Mouse (Mus musculus): ENCODE data around the gene BC048562. TPM values are rescaled to one million over a fixed set of nuclear protein-coding genes. Genes with fewer than 3 reads are reported as not detected.
A peak's percentile ranks its signal among the peaks of the same experiment; 100 is the strongest.

Gene BC048562
- total and polyA plus RNA-seq, 3 experiments, result not detected

- Histone ChIP-seq H3K27me3 (ENCODE audit: control insufficient read depth in 1 of 2, insufficient read depth in 2 of 2, low read length in 2 of 2) (no peaks in the 10 kb centered on the region), H3K9ac (ENCODE audit: control insufficient read depth, low read depth, low read length, poor library complexity, severe bottlenecking) (peak within 1 kb of the TSS; percentile 86), H3K9me3 (replicated peaks; ENCODE audit: insufficient read depth, low read length) (no peaks in the 10 kb centered on the region), H3K36me3 (ENCODE audit: control insufficient read depth in 1 of 2, insufficient read depth in 2 of 2, low read length in 2 of 2) (peaks cover 0 to 27% of the 10 kb centered on the region in 2 experiments; a peak in 2 of 4 replicates), H3K4me3 (ENCODE audit: control insufficient read depth in 1 of 2, insufficient read depth in 1 of 2, low read depth in 2 of 2, low read length in 2 of 2) (peak within 1 kb of the TSS; percentile 80 to 96), H3K27ac (ENCODE audit: control insufficient read depth, low read depth, low read length) (peak within 1 kb of the TSS; percentile 74), H3K79me2 (ENCODE audit: control insufficient read depth, insufficient read depth, low read length, poor library complexity) (peaks cover 16% of the 10 kb centered on the region), H3K4me1 (ENCODE audit: control insufficient read depth in 1 of 2, insufficient read depth in 2 of 2, low read length in 2 of 2) (peaks cover 13 to 38% of the 10 kb centered on the region in 2 experiments)
- peak; percentile 92 for DNase-seq (ENCODE audit: low read depth, low spot score)
- TF ChIP-seq CTCF (IDR thresholded peaks at IDR 0.05 in 2 of 3, conservative IDR thresholded peaks at IDR 0.05 in 1 of 3; ENCODE audit: control insufficient read depth in 1 of 3, insufficient read depth in 1 of 3, low read depth in 2 of 3, low read length in 3 of 3, poor library complexity in 1 of 3, severe bottlenecking in 1 of 3) (no peak), SMC3 (IDR thresholded peaks at IDR 0.05; ENCODE audit: low read depth, low read length) (no peak), EP300 (IDR thresholded peaks at IDR 0.05; ENCODE audit: low read depth in 1 of 2, low read length in 2 of 2) (peak in 1 of 2 experiments; percentile 57; a peak in 2 of 4 replicates), GABPA (IDR thresholded peaks at IDR 0.05; ENCODE audit: low read depth, low read length) (no peak), ELF1 (IDR thresholded peaks at IDR 0.05; ENCODE audit: low read depth, low read length) (peak; percentile 92), SIN3A (IDR thresholded peaks at IDR 0.05; ENCODE audit: low read length) (peak; percentile 89), USF1 (IDR thresholded peaks at IDR 0.05; ENCODE audit: low read depth, low read length) (no peak), POLR2A (IDR thresholded peaks at IDR 0.05; ENCODE audit: control insufficient read depth in 1 of 2, insufficient read depth in 1 of 2, low read depth in 1 of 2, low read length in 2 of 2, poor library complexity in 1 of 2) (peak; percentile 10 to 79; a peak in 3 of 4 replicates), GATA1 (IDR thresholded peaks at IDR 0.05; ENCODE audit: low read depth, low read length) (no peak), USF2 (IDR thresholded peaks at IDR 0.05; ENCODE audit: borderline replicate concordance in 1 of 2, insufficient read depth in 1 of 2, low read depth in 1 of 2, low read length in 2 of 2) (no peak), TCF12 (IDR thresholded peaks at IDR 0.05; ENCODE audit: low read depth, low read length) (peak; percentile 31; the same call in 1 of the 2 replicates), JUND (IDR thresholded peaks at IDR 0.05; ENCODE audit: low read depth, low read length) (no peak), ZC3H11A (IDR thresholded peaks at IDR 0.05; ENCODE audit: low read depth, low read length) (no peak), MXI1 (IDR thresholded peaks at IDR 0.05; ENCODE audit: low read depth, low read length) (peak; percentile 42; the same call in 1 of the 2 replicates), POLR2AphosphoS5 (IDR thresholded peaks at IDR 0.05; ENCODE audit: borderline replicate concordance, low read depth, low read length) (no peak), E2F4 (IDR thresholded peaks at IDR 0.05; ENCODE audit: borderline replicate concordance, low read depth, low read length) (no peak), MAFK (IDR thresholded peaks at IDR 0.05; ENCODE audit: borderline replicate concordance, low read depth, low read length) (no peak), POLR2AphosphoS2 (IDR thresholded peaks at IDR 0.05; ENCODE audit: low read length) (peak; percentile 69; the same call in 1 of the 2 replicates), MEF2A (IDR thresholded peaks at IDR 0.05; ENCODE audit: extremely low read depth, insufficient replicate concordance, low read depth, low read length, poor library complexity, severe bottlenecking) (no peak), TAL1 (IDR thresholded peaks at IDR 0.05; ENCODE audit: low read length) (no peak), RCOR1 (IDR thresholded peaks at IDR 0.05; ENCODE audit: low read depth, low read length) (peak; percentile 63), ETS1 (IDR thresholded peaks at IDR 0.05; ENCODE audit: low read depth, low read length) (peak; percentile 42; the same call in 1 of the 2 replicates), RAD21 (IDR thresholded peaks at IDR 0.05; ENCODE audit: low read depth, low read length) (no peak), NRF1 (IDR thresholded peaks at IDR 0.05; ENCODE audit: insufficient read depth, low read depth, low read length, poor library complexity, severe bottlenecking) (0 out of 2 replicates have a peak, but pooled peaks have one; percentile 36), CHD2 (IDR thresholded peaks at IDR 0.05; ENCODE audit: low read length) (peak; percentile 94), MYB (IDR thresholded peaks at IDR 0.05; ENCODE audit: low read depth, low read length) (no peak), MAZ (IDR thresholded peaks at IDR 0.05; ENCODE audit: low read depth, low read length) (peak; percentile 87), KAT2A (conservative IDR thresholded peaks at IDR 0.05; ENCODE audit: low read depth, low read length) (peak; percentile 91), TBP (IDR thresholded peaks at IDR 0.05; ENCODE audit: low read depth, low read length) (peak; percentile 70; the same call in 1 of the 2 replicates), CHD1 (IDR thresholded peaks at IDR 0.05; ENCODE audit: low read depth, low read length) (no peak), ZMIZ1 (IDR thresholded peaks at IDR 0.05; ENCODE audit: low read depth, low read length) (peak; percentile 42; the same call in 1 of the 2 replicates), ZNF384 (IDR thresholded peaks at IDR 0.05; ENCODE audit: low read depth, low read length) (no peak), BHLHE40 (IDR thresholded peaks at IDR 0.05; ENCODE audit: borderline replicate concordance, low read depth, low read length) (0 out of 2 replicates have a peak, but pooled peaks have one; percentile 39), ZKSCAN1 (IDR thresholded peaks at IDR 0.05; ENCODE audit: low read depth, low read length) (peak; percentile 77; the same call in 1 of the 2 replicates)
Measured at GRCm38 (mm10) chr9:108460319-108461178, 24.3 kb downstream of the BC048562 start, which contains the start of gene Ccdc71. Ccdc71 (plus strand) TSS chr9:108460527.
